Mouse (Mus musculus) ES-Bruce4 (cell line): ENCODE measurements around the gene Rps18.

Experiments used
- CTCF ChIP-seq: IDR thresholded peaks from one replicate; pipeline ENCODE4 v1.8.1; 2011; ENCODE audit warnings: low read depth, low read length
- POLR2A ChIP-seq: IDR thresholded peaks from one replicate; pipeline ENCODE4 v1.8.1; 2011; ENCODE audit warnings: low read length; ENCODE audit not compliant: insufficient read depth

DNA sequence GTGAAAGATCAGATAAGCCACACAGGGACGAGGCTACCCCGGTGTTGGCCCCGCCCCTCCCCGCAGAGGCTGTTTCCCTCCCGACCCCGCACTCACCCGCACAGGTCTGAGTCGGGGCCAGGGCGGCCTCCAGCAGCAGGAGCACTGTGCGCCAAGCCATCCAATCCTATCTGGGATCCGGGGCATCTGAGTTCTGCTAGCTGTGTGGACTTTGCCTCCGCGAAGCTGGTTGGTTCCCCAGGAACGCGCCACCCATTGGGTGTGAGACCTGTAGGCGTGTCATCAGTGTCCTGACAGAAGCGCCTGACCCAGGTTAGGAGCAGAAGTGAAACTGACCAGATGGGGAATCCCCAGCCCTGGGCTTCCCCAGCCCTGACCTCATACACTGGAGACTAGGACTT is 22.8 kb upstream of the Rps18 start:
- TF ChIP-seq CTCF (no peak), POLR2A (peak; percentile 52)
